Mouse (Mus musculus): ENCODE measurements around the gene Myof. TPM values are rescaled to one million over a fixed set of nuclear protein-coding genes. Genes with fewer than 3 reads are reported as not detected.

Gene Myof
- polyA plus RNA-seq, 1 experiment from 2014 or later = 4.4 TPM

- Histone ChIP-seq H3K9me3 (ENCODE audit: control insufficient read depth, low read length) (no peaks in the 10 kb centered on the region), H3K4me1 (replicated peaks; ENCODE audit: control insufficient read depth, insufficient read depth, low read length) (peaks cover 3% of the 10 kb centered on the region; the same call in 1 of the 2 replicates), H3K4me2 (peak overlapping the region; percentile 74), H3K27me3 (replicated peaks; ENCODE audit: control insufficient read depth, insufficient read depth, low read length) (peaks cover 15% of the 10 kb centered on the region; the same call in 1 of the 2 replicates), H3K36me3 (ENCODE audit: control insufficient read depth, insufficient read depth, low read length) (no peaks in the 10 kb centered on the region), H3K4me3 (ENCODE audit: low read depth, low read length) (peak overlapping the region; percentile 71), H3K9ac (ENCODE audit: low read depth, low read length) (0 out of 2 replicates have a peak overlapping the region, but pooled peaks have one; percentile 3), H3K27ac (ENCODE audit: low read depth, low read length) (no peak overlapping the region)
- under 1% methylated on average over 23 of the region's 23 CpGs for WGBS
- ATAC-seq (replicated peaks; ENCODE audit: low FRiP score) (peak; percentile 79), DNase-seq (ENCODE audit: low spot score) (no peak)
Observed at GRCm38 (mm10) chr19:38054149-38054719, 10.9 kb upstream of the Myof start.

- H3K4me1 ChIP-seq (replicated peaks; ENCODE audit: control insufficient read depth, insufficient read depth, low read length) = peaks cover 3% of the 10 kb centered on the region; the same call in 1 of the 2 replicates
- no peak for DNase-seq (ENCODE audit: low spot score)
- no peak overlapping the region for H3K9ac ChIP-seq (ENCODE audit: low read depth, low read length)
- H3K4me2 ChIP-seq = peak overlapping the region; percentile 74
- peaks cover 15% of the 10 kb centered on the region; the same call in 1 of the 2 replicates for H3K27me3 ChIP-seq (replicated peaks; ENCODE audit: control insufficient read depth, insufficient read depth, low read length)
- no peaks in the 10 kb centered on the region for H3K9me3 ChIP-seq (ENCODE audit: control insufficient read depth, low read length)
- no peak for ATAC-seq (replicated peaks; ENCODE audit: low FRiP score)
- 26% methylated on average over 8 of the region's 8 CpGs for WGBS
- H3K27ac ChIP-seq (ENCODE audit: low read depth, low read length) = no peak overlapping the region
- peak overlapping the region; percentile 71 for H3K4me3 ChIP-seq (ENCODE audit: low read depth, low read length)
- no peaks in the 10 kb centered on the region for H3K36me3 ChIP-seq (ENCODE audit: control insufficient read depth, insufficient read depth, low read length)
Observed at GRCm38 (mm10) chr19:38053227-38054041, 10.1 kb upstream of the Myof start.

DNA sequence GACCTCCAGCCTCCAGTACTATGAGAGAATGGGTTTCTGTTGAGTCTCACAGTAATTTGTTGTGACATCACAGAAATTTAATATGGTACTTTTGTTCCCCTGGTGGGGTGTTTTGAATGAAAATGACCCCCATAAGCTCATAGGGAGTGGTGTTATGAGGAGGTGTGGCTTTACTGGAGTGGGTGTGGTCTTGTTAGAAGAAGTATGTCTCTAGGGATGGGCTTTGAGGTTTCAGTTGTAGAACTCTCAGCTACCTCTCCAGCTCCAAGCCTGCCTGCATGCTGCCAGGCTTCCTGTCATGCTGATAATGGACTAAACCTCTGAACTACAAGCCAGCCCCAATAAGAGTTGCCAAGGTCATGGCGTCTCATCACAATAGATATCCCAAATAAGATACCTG, 6.3 kb upstream of the Myof start:
- no peak for ATAC-seq (replicated peaks; ENCODE audit: low FRiP score)
- peaks cover 3% of the 10 kb centered on the region; the same call in 1 of the 2 replicates for H3K4me1 ChIP-seq (replicated peaks; ENCODE audit: control insufficient read depth, insufficient read depth, low read length)
- 67% methylated on average over 1 of the region's 1 CpGs for WGBS

DNA sequence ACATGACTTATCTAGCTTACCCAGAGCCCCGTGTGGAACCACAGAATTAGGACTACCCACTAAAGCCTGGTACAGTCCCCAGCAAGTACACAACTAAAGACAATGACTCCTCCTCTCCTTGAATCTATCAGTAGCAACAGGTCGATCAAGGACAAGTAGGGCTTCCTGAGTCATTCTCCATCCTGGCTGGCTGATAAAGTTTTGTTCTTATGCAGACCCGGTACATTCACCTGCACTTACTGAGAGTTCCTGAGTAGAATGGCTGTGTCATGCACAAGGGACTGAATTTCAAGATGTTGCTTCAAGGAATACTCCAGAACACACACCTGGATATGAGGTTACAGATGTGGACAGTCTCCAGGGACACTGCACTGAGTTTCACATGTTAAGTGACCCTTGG, 1.8 kb upstream of the Myof start:
- WGBS = 75% methylated on average over 3 of the region's 3 CpGs
- no peak overlapping the region for H3K27ac ChIP-seq (ENCODE audit: low read depth, low read length)
- DNase-seq (ENCODE audit: low spot score) = no peak
- H3K9me3 ChIP-seq (ENCODE audit: control insufficient read depth, low read length) = no peaks in the 10 kb centered on the region
- no peak for ATAC-seq (replicated peaks; ENCODE audit: low FRiP score)
- H3K27me3 ChIP-seq (replicated peaks; ENCODE audit: control insufficient read depth, insufficient read depth, low read length) = peaks cover 34% of the 10 kb centered on the region
- no peaks in the 10 kb centered on the region for H3K4me1 ChIP-seq (replicated peaks; ENCODE audit: control insufficient read depth, insufficient read depth, low read length)
- H3K36me3 ChIP-seq (ENCODE audit: control insufficient read depth, insufficient read depth, low read length) = no peaks in the 10 kb centered on the region
- H3K4me2 ChIP-seq = no peak overlapping the region
- no peak overlapping the region for H3K9ac ChIP-seq (ENCODE audit: low read depth, low read length)
- H3K4me3 ChIP-seq (ENCODE audit: low read depth, low read length) = no peak overlapping the region

More for the DNA sequence above, 6.3 kb upstream of the Myof start:
- Histone ChIP-seq H3K9me3 (ENCODE audit: control insufficient read depth, low read length) (no peaks in the 10 kb centered on the region), H3K36me3 (ENCODE audit: control insufficient read depth, insufficient read depth, low read length) (no peaks in the 10 kb centered on the region), H3K27ac (ENCODE audit: low read depth, low read length) (no peak overlapping the region), H3K4me2 (no peak overlapping the region), H3K4me3 (ENCODE audit: low read depth, low read length) (no peak overlapping the region), H3K9ac (ENCODE audit: low read depth, low read length) (no peak overlapping the region), H3K27me3 (replicated peaks; ENCODE audit: control insufficient read depth, insufficient read depth, low read length) (peaks cover 21% of the 10 kb centered on the region; the same call in 1 of the 2 replicates)
- no peak for DNase-seq (ENCODE audit: low spot score)

- Histone ChIP-seq H3K4me1 (replicated peaks; ENCODE audit: control insufficient read depth, insufficient read depth, low read length) (no peaks in the 10 kb centered on the region), H3K36me3 (ENCODE audit: control insufficient read depth, insufficient read depth, low read length) (no peaks in the 10 kb centered on the region), H3K27me3 (replicated peaks; ENCODE audit: control insufficient read depth, insufficient read depth, low read length) (peaks cover 28% of the 10 kb centered on the region), H3K27ac (ENCODE audit: low read depth, low read length) (no peak overlapping the region), H3K4me3 (ENCODE audit: low read depth, low read length) (peak overlapping the region; percentile 42; the same call in 1 of the 2 replicates), H3K9ac (ENCODE audit: low read depth, low read length) (no peak overlapping the region), H3K4me2 (peak overlapping the region; percentile 63), H3K9me3 (ENCODE audit: control insufficient read depth, low read length) (no peaks in the 10 kb centered on the region)
- DNase-seq (ENCODE audit: low spot score) (no peak), ATAC-seq (replicated peaks; ENCODE audit: low FRiP score) (no peak)
- 29% methylated on average over 5 of the region's 5 CpGs for WGBS
Observed at GRCm38 (mm10) chr19:38042261-38042722, 1.1 kb downstream of the Myof start.

- no peak overlapping the region for H3K27ac ChIP-seq (ENCODE audit: low read depth, low read length)
Observed at GRCm38 (mm10) chr19:38038267-38038666, 5.1 kb downstream of the Myof start.

GRCm38 (mm10) chr19:38035766-38036165, 7.6 kb downstream of the Myof start:
- Histone ChIP-seq H3K36me3 (ENCODE audit: control insufficient read depth, insufficient read depth, low read length) (no peaks in the 10 kb centered on the region), H3K27ac (ENCODE audit: low read depth, low read length) (no peak overlapping the region), H3K9ac (ENCODE audit: low read depth, low read length) (no peak overlapping the region), H3K27me3 (replicated peaks; ENCODE audit: control insufficient read depth, insufficient read depth, low read length) (peaks cover 8% of the 10 kb centered on the region; the same call in 1 of the 2 replicates), H3K4me3 (ENCODE audit: low read depth, low read length) (no peak overlapping the region), H3K4me1 (replicated peaks; ENCODE audit: control insufficient read depth, insufficient read depth, low read length) (peaks cover 3% of the 10 kb centered on the region; the same call in 1 of the 2 replicates), H3K4me2 (no peak overlapping the region), H3K9me3 (ENCODE audit: control insufficient read depth, low read length) (no peaks in the 10 kb centered on the region)
- WGBS = 55% methylated on average over 2 of the region's 2 CpGs
- ATAC-seq (replicated peaks; ENCODE audit: low FRiP score) (no peak), DNase-seq (ENCODE audit: low spot score) (no peak)

More at GRCm38 (mm10) chr19:38038267-38038666, 5.1 kb downstream of the Myof start:
- ATAC-seq (replicated peaks; ENCODE audit: low FRiP score) = no peak
- no peaks in the 10 kb centered on the region for H3K9me3 ChIP-seq (ENCODE audit: control insufficient read depth, low read length)
- WGBS = 75% methylated on average over 2 of the region's 2 CpGs
- H3K9ac ChIP-seq (ENCODE audit: low read depth, low read length) = no peak overlapping the region
- H3K4me3 ChIP-seq (ENCODE audit: low read depth, low read length) = no peak overlapping the region
- H3K4me2 ChIP-seq = no peak overlapping the region
- no peaks in the 10 kb centered on the region for H3K36me3 ChIP-seq (ENCODE audit: control insufficient read depth, insufficient read depth, low read length)
- no peak for DNase-seq (ENCODE audit: low spot score)
- H3K27me3 ChIP-seq (replicated peaks; ENCODE audit: control insufficient read depth, insufficient read depth, low read length) = peaks cover 26% of the 10 kb centered on the region
- H3K4me1 ChIP-seq (replicated peaks; ENCODE audit: control insufficient read depth, insufficient read depth, low read length) = no peaks in the 10 kb centered on the region; the same call in 1 of the 2 replicates

DNA sequence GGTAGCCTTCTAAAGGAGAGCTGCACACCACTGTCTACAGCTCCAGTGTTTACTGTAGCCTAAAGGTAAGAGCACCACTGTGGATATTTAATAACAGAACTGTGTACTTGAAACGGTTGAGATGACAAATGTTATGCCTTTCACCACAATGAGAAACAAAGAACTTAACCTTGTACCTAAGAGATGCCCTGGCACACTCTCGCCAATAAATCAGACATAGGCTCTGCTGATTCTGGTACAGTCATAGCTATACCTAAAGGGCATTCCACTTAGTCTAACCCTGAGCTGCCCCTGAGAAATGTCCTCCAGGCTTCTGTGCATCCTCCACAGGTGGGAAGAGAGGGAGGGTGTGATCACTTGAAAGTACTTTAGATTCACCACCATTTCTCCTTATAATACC, 8.7 kb downstream of the Myof start:
- Histone ChIP-seq H3K27ac (ENCODE audit: low read depth, low read length) (no peak overlapping the region), H3K36me3 (ENCODE audit: control insufficient read depth, insufficient read depth, low read length) (no peaks in the 10 kb centered on the region), H3K27me3 (replicated peaks; ENCODE audit: control insufficient read depth, insufficient read depth, low read length) (peaks cover 8% of the 10 kb centered on the region; the same call in 1 of the 2 replicates), H3K4me1 (replicated peaks; ENCODE audit: control insufficient read depth, insufficient read depth, low read length) (peaks cover 8% of the 10 kb centered on the region; the same call in 1 of the 2 replicates), H3K9me3 (ENCODE audit: control insufficient read depth, low read length) (no peaks in the 10 kb centered on the region), H3K9ac (ENCODE audit: low read depth, low read length) (no peak overlapping the region), H3K4me2 (no peak overlapping the region), H3K4me3 (ENCODE audit: low read depth, low read length) (no peak overlapping the region)
- 75% methylated on average over 2 of the region's 2 CpGs for WGBS
- no peak for ATAC-seq (replicated peaks; ENCODE audit: low FRiP score)
- DNase-seq (ENCODE audit: low spot score) = no peak

Measured in liver, embryonic 11.5 days (tissue).